Mouse (Mus musculus) liver (tissue): ENCODE data around the gene Sae1.

Experiments used
- DNase-seq: peaks from one replicate; pipeline ENCODE4 v3.0.0-alpha.2; 2020; ENCODE audit warnings: mixed read lengths

Gene Sae1

GRCm38 (mm10) chr7:16387160-16388041, at the start of gene Sae1:
Gene Sae1, minus strand, starts transcription at chr7:16387806.
- peak; percentile 97 for DNase-seq

GRCm38 (mm10) chr7:16435088-16435487, 47.5 kb upstream of the Sae1 start:
- DNase-seq, result no peak

- DNase-seq, result no peak
These were observed 45.9 kb upstream of the Sae1 start for GRCm38 (mm10) chr7:16433352-16433971.

- peak; percentile 84 for DNase-seq
These were observed 38.6 kb upstream of the Sae1 start for GRCm38 (mm10) chr7:16426129-16426729.

GRCm38 (mm10) chr7:16425721-16426120, 38.1 kb upstream of the Sae1 start:
- DNase-seq, result no peak

GRCm38 (mm10) chr7:16423731-16424130, 36.1 kb upstream of the Sae1 start:
- no peak for DNase-seq

- DNase-seq, result no peak
These were observed 34.7 kb upstream of the Sae1 start for GRCm38 (mm10) chr7:16422222-16422856.

- no peak for DNase-seq
These were observed 33.0 kb upstream of the Sae1 start for GRCm38 (mm10) chr7:16420493-16421118.

- DNase-seq, result no peak
These were observed 31.1 kb upstream of the Sae1 start for GRCm38 (mm10) chr7:16418713-16419112.

- DNase-seq, result no peak
These were observed 29.6 kb upstream of the Sae1 start for GRCm38 (mm10) chr7:16417141-16417771.

- peak; percentile 47 for DNase-seq
These were observed 27.8 kb upstream of the Sae1 start for GRCm38 (mm10) chr7:16415426-16415825.

GRCm38 (mm10) chr7:16412930-16413329, 25.3 kb upstream of the Sae1 start:
- DNase-seq, result no peak

GRCm38 (mm10) chr7:16412220-16412896, 24.8 kb upstream of the Sae1 start:
- DNase-seq, result peak; percentile 63

GRCm38 (mm10) chr7:16411100-16411499, 23.5 kb upstream of the Sae1 start:
- no peak for DNase-seq

GRCm38 (mm10) chr7:16406978-16407377, 19.4 kb upstream of the Sae1 start:
- DNase-seq, result no peak

GRCm38 (mm10) chr7:16405516-16406351, 18.1 kb upstream of the Sae1 start:
- DNase-seq, result peak; percentile 77

GRCm38 (mm10) chr7:16405073-16405455, 17.5 kb upstream of the Sae1 start:
- peak; percentile 60 for DNase-seq

GRCm38 (mm10) chr7:16404315-16405072, 16.9 kb upstream of the Sae1 start:
- peak; percentile 50 for DNase-seq

GRCm38 (mm10) chr7:16402968-16403948, 15.7 kb upstream of the Sae1 start:
- peak; percentile 70 for DNase-seq
